Mouse (Mus musculus): ENCODE measurements around the gene Hoxa7.

GRCm38 (mm10) chr6:52241001-52241621 lies 19.5 kb upstream of the Hoxa7 start:
- TF ChIP-seq POLR2A (IDR thresholded peaks at IDR 0.05; ENCODE audit: insufficient read length, low read depth), result no peak
- TF ChIP-seq MAX (IDR thresholded peaks at IDR 0.05; ENCODE audit: low read depth), result no peak
- peak; percentile 31 for TF ChIP-seq POLR2AphosphoS2 (IDR thresholded peaks at IDR 0.05; ENCODE audit: insufficient read length, low read depth)

All from myocyte (in vitro differentiated cells).